Mouse (Mus musculus): ENCODE measurements around the gene Eps8l1.

DNA sequence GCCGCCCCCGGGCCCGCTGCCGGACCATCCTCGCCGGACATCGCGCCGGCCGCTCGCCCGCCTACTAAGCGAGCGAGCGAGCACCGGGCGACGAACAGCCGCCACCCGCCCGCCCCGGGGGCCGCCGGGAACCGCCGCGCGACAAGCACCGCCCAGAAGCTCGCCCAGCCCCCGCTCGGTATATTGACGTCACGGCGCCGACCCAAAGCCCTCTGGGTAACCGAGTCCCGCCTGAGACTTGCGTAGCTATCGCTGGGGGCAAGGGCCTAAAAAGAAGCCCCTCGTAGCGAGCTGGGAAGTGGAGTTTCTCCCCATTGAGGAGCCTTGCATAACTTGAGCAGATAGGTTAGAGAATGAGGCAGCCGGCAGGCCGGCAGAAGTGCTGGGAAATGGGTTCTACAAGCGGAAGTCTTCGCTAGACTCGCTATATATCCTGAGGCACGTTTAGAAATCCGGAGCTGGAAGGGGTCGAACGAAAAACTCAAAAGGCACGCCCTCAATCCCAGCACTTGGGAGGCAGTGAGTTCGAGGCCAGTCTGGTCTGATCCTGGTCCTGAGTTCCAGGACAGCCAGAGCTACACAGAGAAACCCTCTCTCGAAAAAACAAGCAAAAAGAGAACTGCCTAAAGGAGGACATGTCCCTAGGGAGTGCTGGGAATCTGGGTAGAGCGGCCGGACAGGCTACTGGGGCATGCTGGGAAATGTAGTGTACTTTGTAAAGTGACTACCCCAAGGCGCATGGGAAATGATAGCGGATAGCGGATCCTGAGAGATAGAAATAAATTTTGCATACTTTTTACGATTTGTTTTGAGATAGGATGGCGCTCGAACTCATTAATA is 41.3 kb downstream of the Eps8l1 start, which contains the start of gene Ppp1r12c:
- TF ChIP-seq CTCF (IDR thresholded peaks at IDR 0.05; ENCODE audit: low read depth) (no peak), EP300 (optimal IDR thresholded peaks at IDR 0.05) (no peak)

Data from stomach, postnatal 0 days (tissue).